Mouse (Mus musculus): ENCODE data around the gene Evc. TPM values are rescaled to one million over a fixed set of nuclear protein-coding genes. Genes with fewer than 3 reads are reported as not detected.
A peak's percentile ranks its signal among the peaks of the same experiment; 100 is the strongest.

Gene Evc
- total RNA-seq, 2 experiments from 2014 or later = 18.9 to 21.4 TPM

DNA sequence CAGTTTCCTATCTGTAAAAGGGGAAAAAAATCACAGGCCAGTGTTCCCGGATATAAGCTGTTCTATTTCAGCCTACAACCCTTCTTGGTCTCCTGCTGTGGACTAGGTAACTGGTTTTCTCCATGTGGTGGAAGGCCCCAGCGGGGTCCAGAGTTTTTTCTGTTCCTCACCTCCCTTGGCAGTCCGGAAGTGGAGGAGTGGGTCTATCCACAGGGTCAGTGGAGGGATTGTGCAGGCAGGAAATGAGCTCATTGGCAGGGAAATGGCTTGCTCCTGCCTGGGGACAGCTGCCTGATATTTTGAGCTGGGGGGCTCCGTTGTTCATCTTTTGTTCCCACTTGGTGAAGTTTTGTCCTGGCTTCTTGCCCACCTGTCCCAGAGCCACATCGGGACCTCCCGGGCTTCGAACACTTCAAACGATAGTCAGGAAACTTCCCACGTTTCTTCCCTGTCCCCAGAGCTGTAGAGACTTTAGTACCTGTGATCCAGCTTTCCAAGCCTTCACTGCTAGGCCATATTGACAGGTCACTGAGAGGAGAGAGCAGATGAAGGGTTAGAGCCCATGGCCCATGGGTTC is 91.9 kb downstream of the Evc start:
- DNase-seq = no peak
- intact Hi-C loops (cut with DNase I; ENCODE audit: low total_unique reads) = no loop called here

DNA sequence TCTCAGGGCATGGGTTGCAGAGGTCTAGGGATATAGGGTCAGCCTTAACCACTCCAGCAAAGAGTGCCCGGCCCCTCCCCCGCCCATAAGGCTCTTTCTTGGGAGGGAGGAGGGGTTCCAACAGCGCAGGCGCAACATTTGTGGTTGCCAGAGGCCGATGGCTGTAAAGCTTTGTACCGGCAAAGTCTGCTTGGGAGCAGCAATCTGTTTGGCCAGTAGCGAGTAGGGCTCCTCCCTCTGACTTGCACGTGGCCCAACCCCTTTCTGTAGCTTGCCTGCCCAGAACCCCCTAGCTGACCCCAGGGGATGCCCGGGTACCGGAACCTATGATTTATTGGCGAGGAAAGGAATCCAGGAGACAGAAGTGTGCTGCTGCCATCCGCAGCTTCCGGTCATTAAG is 92.5 kb downstream of the Evc start:
- DNase-seq = no peak
- intact Hi-C loops (cut with DNase I; ENCODE audit: low total_unique reads) = no loop called here

DNA sequence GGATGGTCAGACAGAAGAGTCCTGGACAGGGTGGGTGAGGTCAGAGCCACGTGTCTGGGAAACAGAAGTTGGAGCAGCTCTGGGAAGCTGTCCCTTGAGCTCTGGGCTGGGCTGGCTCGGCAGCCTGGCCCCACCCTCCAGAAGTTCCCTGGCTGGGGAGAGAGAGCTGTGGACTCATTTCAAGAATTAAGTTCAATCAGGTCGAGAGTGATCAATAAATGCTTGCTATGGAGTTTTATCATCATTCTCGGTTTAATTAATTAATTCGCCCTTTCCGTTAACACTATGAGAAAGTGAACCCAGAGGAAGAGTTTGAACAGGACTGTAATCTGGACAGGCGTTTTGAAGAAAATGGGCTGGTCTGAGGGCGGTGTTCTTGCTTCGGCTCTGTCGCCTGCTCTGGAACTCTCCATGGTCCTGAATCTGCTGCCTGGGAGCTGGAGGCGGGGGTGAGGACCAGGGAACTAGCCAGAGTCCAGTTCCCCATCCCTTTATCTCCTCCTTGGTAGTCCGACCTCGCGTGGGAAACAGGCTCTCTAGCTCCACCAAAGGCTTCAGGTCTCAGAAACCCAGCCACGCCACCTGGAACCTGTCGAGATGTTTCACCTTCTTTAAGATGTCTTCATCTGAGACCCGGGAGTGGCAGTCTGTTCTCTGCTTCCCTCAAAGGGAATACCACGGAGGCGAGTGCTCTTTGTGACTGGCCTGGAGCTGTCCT is 93.4 kb downstream of the Evc start:
- peak; percentile 70 for DNase-seq
- intact Hi-C loops (cut with DNase I; ENCODE audit: low total_unique reads) = no loop called here

DNA sequence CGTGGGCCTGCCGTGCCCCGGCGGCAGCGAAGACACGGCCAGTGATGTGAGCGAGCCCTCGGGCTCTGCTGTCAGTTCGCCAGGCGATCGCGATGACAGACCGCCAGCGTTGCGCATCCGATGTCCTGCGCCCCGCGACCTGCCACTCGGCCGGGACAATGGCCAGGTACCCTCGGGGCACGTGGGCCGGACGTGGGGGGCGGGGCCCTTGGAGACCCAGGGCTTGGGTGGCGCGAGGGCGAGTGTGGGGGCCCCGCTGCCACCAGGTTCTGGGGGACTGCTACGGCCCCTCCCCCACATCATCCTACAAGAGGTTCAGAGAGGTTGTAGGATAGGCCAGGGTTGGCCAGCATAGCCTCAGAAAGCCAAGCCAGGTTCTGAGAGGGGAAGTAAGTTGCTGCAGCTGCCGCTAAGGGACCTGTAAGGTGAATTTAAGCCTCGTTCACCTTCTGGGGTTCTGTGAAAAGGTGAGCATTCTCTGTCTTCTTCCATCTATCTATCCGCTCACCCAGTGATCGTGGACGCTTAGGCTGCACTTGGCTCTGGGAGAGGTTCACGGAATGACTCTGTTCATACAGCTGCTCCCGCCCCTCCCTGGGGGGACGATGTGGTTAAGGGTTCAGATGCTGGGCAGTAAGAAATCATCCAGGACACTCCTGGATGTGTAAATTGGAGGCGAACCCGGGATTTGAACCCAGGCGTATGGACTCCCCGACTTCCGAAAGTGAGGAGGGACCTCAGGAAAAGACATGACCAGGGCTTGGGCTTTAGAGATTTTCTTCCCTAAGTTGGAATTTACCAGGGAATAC is 94.1 kb downstream of the Evc start:
- intact Hi-C loops (cut with DNase I; ENCODE audit: low total_unique reads) = no loop called here
- DNase-seq = no peak

DNA sequence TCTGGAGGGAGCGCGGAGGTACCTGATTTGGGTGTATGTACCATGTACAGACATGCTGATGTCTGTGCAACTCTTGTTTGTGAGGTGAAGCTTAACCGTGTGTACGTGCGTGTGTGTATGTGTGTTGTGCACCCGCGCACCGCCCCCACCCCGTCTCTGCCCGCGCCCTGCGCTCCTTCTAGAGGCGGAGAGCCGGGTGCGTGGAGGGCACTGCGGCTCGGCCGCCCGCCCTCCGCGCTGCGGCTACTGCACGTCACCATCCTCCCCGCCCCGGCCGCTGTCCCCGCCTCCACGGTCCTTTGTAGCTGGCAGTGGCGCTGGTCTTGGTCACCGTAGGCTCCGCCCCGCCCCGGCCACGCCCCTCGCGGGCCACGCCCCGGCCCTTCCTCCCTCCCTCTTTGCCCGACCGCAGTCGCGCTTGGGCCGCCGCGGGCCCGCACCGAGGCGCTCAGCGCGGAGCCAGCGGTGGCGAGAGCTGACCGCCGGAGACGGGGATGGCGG is 95.0 kb downstream of the Evc start, which contains the start of gene Crmp1:
Gene Crmp1, plus strand, starts transcription at position 290 of the 501 bp plus-strand sequence.
- intact Hi-C loops (cut with DNase I; ENCODE audit: low total_unique reads) = no loop called here
- DNase-seq = peak; percentile 11

DNA sequence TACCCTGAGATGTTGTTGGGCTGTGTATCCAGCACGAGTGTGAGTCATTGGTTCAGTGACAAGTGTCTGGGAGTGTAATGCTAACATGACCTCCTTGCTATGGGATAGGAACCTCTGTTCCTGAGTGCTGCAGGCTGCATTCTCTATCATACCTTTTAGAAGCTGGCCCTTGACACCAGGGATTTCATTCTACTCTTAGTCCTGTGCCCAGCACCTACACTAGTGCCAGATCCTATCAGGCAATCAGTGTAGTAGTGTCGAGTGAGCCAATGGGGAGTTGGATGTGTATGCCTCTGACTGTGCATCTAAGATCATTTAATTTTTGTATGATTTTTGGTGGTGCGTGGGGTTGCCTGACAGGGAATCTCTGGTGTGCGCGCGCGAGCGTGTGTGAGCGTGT is 95.5 kb downstream of the Evc start:
- intact Hi-C loops (cut with DNase I; ENCODE audit: low total_unique reads) = no loop called here

DNA sequence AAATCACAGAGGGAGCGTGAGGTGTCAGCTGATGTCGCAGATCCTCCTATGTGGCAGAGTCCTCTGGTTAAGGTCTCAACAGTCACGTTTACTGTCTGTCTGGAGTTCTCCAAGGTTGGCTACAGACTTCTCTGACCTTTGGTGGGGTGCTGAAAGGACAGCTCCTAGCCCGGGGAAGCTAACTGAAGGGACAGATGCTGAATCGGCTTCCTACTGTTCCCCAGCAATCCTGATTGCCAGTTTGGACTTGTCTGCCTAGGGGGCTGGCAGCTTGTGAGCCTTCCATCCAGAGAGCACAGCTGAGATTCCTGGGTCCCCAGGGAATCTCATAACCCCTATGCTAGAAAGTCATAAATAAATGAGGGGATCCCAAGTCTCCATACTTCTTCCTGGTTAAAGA is 96.1 kb downstream of the Evc start:
- intact Hi-C loops (cut with DNase I; ENCODE audit: low total_unique reads) = no loop called here
- peak; percentile 6 for DNase-seq

More for the DNA sequence above, 95.5 kb downstream of the Evc start:
- no peak for DNase-seq

Other genes starting within 250 kb of the Evc start
- 1 to 10 TPM in 1 of 2 experiments, under 1 TPM in 1; 0.58 to 1.0 TPM for gene Crmp1, start 95.0 kb downstream of the Evc start, total RNA-seq (2021)
- 1 to 10 TPM; 6.9 to 7.2 TPM for gene Evc2, start 1.6 kb upstream of the Evc start, total RNA-seq (2021)

All from gastrocnemius, postnatal 14 days (tissue).